20 mouse cellular contexts compared by ENCODE assay signal in genomic region chr7:105361713-105362112, GRCm38 (mm10).
A peak's percentile ranks its signal among the peaks of the same experiment; 100 is the strongest.
DNase-seq lines count a peak whose midpoint lies in the region; ATAC-seq lines count a peak whose summit lies in the region.
"Had no signal": no experiment of that assay in that cellular context is flagged by ENCODE, and none has a peak within 500 bp of the region (broad histone marks: within the 10 kb centered on the region; RNA-seq: fewer than 3 reads in every experiment).

No protein-coding gene starts in this region.

- peak; percentile 62; the same call in 1 of the 2 replicates for ATAC-seq in frontal cortex, adult (ENCODE audit: low TSS enrichment)
- ATAC-seq: activated CD4-positive, CD25-positive, alpha-beta regulatory T cell, adult 4 months; CD4-positive, CD25-positive, alpha-beta regulatory T cell, adult 4 months; forebrain, embryonic 14.5 days; forebrain, embryonic 16.5 days had no signal

- no peak for DNase-seq in frontal cortex, postnatal 25 days (ENCODE audit: low spot score in 2 of 2)
- DNase-seq in NIH3T3 (ENCODE audit: low read depth), result peak; percentile 10
- DNase-seq in brain, adult 2 months (ENCODE audit: low read depth, low spot score), result peak; percentile 17
- no peak for DNase-seq in thymus, postnatal 14 days
- DNase-seq: adrenal gland, adult 8-10 months; adrenal gland, postnatal 14 days; adrenal gland, postnatal 36 days; B cell, adult 2 months; cerebellum, adult 11 months; cerebellum, adult 18-20 months; cerebellum, adult 8-10 months; cerebellum, adult 9-11 months; cerebellum, postnatal 14 days; cerebellum, postnatal 36 days; embryo, embryonic 11 days had no signal

Comparison
In these comparisons a context has a peak if more than half of its experiments do, and no peak if none do; other contexts are left out.
1. DNase-seq: peak in NIH3T3 (single experiment) and brain, adult 2 months (single experiment); none in frontal cortex, postnatal 25 days (0 of 2) and thymus, postnatal 14 days (single experiment).